Mouse (Mus musculus) heart, adult 2 months (tissue): ENCODE measurements at regions not wholly inside any gene's neighbourhood (a gene's known extent, or its start where the extent isn't known, plus 50 kb on each side); places are given as distances from the start of the nearest gene placed in this dataset.

ENCODE experiments used
- CTCF ChIP-seq: fragments of 200-600 bp; IDR thresholded peaks from 2 replicates; pipeline ENCODE4 v1.8.1; 2022; ENCODE audit warnings: antibody characterized with exemption, mild to moderate bottlenecking, moderate library complexity
- EP300 ChIP-seq: fragments of 200-500 bp; IDR thresholded peaks from 2 replicates; pipeline ENCODE4 v1.6.1; 2011; ENCODE audit warnings: low read depth, low read length, control low read depth; ENCODE audit not compliant: insufficient read depth
- POLR2A ChIP-seq: fragments of 200-500 bp; IDR thresholded peaks from 2 replicates; pipeline ENCODE4 v1.6.1; 2011; ENCODE audit warnings: mild to moderate bottlenecking, low read depth, low read length, control low read depth; ENCODE audit not compliant: insufficient read depth

DNA sequence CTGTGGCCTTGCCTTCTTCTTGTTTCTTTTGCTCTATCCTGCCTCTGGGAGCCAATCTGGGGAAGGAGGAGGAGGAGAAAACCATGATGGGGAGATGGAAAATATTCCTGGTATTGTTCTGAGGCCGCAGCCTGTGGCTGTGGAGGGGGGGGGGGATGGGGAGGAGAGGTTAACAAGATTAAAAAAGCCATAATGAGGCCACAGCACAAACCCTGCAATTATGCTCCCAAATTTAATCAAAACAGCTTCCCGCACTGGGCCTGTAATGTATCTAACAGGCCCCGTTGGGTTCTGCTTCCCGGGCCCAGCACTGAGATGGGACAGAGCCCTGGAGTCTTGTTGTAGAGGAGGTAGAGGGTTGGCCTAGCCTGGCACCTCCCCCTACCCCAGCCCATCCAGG is 74.8 kb upstream of the Tle3 start:
- TF ChIP-seq CTCF, result no peak
- TF ChIP-seq POLR2A, result no peak
- TF ChIP-seq EP300, result no peak
